Mouse (Mus musculus): Measurements from ENCODE around the gene Ptprm.
A peak's percentile ranks its signal among the peaks of the same experiment; 100 is the strongest.

Gene Ptprm

DNA sequence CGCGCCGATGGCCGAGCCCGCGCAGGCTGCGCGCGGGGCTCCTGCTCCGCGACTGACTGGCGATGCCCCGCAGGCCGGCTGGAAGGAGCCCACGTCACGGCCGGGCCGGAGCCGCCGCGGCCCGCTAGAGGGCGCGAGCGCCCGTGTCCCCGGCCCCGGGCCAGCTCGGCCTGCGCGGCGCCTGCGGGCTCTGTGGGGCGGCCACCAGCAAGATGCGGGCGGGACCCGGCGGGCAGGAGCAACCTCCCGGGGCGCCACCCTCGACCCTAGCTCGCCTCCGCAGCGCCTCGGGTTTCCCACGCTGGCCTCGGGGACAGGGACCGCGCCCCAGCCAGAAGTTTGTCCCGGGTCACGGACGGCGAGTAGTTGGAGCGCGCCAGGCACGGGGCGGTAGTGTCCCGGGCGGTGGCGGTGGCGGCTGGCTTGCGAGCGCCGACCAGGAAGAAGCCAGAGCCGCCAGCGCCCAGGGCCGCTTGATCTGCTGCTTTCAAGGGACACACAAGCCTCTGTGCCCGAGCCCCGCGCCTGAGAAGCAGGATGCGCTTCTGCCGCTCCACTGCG lies at the start of gene Ptprm:
Ptprm (minus strand) TSS at position 7 of the 561 bp plus-strand sequence.
- DNase-seq, result peak; percentile 29 to 79

DNA sequence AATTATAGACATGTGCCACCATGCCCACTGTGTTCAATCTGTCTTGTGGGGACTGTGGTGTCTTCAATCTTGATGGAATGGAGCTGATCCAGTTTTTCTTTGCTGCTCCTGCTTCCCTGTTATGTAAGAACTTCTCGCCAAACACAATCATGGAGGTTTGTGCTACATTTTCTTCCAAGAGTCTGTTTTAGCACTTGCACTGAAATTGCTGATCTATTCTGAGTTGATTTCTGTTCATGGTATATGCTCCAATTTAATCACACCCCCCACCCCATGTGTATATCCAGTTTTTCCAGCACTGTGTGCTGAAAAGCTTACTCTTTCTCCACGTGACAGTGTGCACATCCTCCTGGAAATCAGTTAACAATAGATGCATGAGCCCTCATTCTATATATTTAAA lies 41.9 kb upstream of the Ptprm start:
- no peak for DNase-seq

DNA sequence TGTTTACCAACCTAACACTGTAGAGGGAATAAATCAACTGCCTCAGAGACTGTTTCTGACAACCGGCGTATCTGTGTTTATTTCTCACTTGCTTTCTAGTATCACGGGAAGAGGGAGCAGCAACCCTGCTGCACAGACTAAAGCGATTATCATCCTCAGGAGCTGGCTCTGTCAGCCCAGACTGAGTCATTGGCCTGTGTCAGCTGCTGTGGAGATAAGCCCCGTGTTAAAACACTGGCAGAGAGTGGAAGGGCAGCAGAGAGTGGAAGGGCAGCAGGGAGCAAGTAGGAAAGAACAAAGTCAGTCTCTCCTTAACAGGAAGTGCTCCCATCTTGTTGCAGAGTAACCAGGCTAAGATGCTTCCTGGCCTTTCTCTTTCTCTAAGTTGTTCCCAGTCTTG lies 36.6 kb upstream of the Ptprm start:
- no peak for DNase-seq

DNA sequence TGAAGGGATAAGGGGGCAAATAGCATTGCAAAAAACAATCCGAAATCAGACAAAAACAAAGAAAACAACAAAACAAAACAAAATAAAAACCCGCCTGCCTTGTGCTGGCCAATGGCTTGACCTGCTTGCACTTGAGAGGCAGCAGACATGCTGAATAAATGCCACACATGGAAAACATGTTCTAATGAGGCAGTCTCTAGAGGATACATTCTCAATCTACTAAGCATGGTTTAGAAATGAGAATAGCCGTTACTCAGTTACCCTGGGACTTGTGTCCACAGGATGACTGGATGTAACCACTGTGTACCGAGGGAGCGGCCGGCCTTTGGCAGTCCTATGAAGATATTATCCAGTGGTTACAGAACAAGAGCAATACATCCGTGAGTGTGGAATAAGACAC lies 33.9 kb upstream of the Ptprm start:
- no peak for DNase-seq

DNA sequence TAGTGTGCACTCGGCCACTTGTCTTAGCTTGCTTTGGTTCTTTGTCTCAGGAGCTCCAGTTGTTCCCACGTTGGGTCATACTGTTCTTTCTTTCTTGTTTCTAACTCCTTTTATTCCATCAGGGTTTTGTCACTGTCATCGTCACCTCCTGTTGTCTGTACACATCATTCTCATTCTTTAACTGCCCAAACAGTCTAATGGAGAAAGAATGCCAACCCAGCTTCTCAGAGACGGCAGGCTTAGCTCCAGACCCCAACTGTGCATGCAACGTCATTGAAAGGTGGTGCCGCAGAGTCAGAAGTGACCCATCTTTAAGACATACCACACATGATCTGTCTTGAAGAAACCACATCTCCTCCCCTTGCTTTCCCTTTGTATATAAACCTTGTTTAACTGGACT lies 31.0 kb upstream of the Ptprm start:
- DNase-seq, result no peak

DNA sequence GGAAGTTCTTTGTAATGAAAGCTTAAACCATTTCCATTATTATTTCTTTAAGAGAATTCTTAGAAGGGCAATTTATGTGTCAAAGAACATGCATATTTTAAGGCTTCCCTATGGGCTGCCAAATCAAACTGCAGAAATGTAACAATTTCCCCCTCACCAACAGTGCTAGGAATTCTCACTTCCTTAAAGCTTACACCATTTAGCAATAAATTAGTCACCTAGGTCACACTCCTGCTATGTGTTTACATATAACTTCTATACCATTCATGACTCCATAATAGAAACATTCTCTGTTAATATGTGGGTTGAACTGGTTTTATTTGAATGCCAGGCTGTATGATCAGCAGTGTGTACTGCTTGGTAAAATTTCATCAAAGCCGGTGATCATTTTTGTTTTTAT lies 29.4 kb upstream of the Ptprm start:
- no peak for DNase-seq

DNA sequence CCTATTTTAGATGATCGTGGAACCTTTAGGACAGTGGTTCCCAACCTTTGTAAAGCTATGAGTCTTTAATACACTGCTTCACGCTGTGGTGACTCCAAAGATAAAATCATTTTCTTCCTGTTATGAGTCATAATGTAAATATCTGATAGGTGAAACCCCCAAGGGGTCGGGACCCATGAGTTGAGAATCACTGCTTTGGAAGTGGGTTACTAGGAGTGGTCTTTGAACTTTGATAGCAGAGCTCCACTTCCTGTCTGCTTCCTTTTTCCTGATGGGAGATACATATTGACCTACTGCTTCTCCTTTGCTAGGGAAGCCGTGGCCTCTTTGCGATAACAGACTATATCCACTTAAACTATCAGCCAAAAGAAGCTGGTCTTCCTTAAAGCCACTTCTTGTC lies 27.4 kb upstream of the Ptprm start:
- no peak for DNase-seq

DNA sequence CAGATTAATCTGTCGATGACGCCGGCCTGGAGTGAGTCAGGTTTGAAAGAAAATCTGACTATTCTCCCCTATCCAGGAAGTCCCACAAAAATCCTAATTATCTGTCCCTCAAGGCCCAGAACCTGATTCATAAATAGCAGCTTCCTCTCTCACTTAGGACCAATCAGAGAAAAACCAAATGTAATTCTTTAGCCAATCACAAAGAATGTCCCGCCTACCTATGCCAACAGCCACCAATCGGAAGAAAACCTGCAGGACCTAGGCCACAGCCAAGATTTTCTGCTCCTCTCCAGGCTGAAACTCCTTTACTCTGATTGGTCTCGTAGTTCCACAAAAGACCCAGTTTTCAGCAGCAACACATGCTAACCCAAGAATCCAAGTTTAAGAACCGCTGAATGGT lies 13.6 kb upstream of the Ptprm start:
- DNase-seq, result no peak

DNA sequence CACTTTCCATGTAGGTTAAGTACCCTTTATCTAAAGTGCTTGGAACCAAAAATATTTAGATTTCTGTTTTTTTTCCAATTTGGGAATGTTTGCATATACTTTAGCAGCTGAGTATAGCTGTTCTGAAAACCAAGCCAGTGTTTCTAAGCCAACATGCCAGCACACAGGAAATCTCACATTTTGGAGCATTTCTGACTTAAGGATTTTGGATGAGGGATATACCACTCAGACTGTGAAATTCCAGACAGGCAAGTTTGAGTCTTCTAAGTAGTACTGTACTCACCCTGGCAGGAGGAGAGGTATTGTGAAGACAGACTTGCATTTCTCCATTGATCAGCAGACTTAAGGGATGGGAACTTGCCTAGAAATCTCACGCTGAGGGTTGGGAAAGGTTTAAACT lies 10.2 kb upstream of the Ptprm start:
- DNase-seq, result no peak

DNA sequence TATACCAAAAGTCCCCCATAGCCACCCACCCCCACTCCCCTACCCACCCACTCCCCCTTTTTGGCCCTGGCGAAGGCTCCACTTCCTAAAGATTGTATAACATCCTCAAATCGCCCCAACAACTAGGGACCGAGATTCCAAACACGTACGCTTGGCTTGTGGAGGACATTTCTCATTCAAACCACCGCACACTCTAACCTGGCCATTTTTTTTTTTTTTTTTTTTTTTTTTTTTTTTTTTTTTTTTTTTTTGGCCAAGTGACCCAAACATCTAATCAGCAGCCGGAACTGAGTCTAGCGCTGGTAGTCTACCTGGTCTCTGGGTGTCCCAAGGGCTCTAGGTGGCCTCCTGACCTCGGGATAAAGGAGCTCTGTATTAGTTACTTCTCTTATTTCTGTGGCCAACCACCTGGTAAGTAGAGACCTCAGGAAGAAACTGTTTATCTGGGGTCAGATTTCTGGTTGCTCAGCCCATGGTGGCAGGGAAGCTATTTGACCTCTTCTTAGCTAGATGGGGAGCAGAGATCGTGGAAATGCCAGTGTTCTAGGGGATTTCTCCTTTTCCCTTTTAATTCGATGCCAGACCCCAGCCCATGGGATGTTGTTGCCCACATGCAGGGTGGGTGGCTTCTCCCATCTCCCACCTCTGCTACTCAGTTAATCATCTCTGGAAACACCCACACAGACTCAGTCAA lies 9.3 kb upstream of the Ptprm start:
- no peak for DNase-seq

DNA sequence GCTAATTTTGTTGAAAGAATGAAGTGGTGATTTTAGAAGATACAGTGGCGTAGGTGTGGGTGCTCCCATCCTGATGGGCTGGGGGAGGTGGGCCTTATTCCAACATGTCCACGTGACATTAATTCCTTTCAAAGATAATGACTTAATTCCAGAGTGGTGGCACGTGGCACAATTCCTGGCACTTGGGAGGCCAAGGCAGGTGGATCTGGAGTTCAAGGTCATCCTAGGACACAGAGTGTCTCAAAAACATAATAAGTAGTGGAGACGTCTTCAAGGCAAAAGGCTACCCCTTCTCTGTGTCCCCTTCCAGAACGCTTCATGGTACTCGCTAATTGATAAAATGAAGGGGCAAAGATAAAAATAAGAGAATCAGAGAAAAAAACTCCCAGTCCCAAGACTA lies 7.9 kb upstream of the Ptprm start:
- no peak for DNase-seq

DNA sequence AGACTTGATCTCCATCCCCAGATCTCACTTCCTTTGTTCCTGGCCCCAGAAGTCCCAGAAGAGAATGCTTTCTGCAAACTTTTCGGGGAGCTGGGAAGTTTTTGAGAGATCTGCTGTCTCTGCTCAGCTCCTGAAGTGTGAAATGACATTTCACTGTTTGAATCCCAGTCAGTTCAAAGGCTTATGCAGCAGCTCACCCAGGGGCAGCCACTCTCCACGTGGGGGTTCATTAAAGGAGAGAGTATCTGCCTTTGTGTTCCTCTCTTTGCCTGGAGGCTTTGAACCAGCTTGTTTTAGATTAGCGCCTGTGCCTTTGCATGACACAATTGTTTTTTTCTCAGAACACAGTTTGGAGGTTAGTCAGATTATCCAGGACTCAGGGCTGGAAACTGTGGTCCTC lies 6.3 kb upstream of the Ptprm start:
- DNase-seq, result no peak

DNA sequence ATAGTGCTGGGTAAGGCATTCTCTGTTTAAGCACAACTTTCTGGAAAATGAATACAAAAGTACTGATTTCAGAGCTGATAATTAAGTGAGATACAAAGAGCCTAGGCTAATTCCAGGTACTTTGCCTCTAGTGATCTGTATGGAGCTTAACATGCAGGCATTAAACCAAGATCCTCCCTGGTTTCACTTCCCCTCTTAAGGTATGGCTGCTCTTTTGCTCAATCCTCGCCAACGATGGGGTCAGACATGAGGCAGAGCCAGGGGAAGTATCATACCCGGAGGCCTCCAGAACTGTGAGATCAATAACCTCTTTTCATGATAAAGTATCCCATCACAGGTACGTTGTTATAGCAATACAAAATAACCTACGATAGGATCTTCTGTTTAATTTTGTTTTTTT lies 5.3 kb upstream of the Ptprm start:
- DNase-seq, result no peak

DNA sequence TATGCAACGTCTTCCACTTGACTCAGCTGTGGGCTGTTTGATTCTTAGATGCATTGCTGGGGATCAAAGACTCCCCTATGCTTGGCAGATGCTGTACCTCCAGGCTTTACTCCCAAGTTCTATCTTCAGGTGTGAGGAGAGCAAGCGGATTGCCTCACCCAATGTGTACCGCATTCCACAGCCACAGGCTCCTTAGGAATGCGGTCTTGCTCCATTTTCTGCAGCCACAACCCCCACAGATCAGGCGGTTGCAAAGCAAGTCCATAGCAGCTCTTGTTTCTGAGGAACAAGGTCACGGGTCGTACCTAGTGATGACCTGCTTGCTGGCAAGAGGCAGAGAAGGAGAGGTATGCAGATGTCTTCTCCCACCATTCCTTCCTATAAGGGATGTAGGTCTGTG lies 4.3 kb upstream of the Ptprm start:
- DNase-seq, result no peak

DNA sequence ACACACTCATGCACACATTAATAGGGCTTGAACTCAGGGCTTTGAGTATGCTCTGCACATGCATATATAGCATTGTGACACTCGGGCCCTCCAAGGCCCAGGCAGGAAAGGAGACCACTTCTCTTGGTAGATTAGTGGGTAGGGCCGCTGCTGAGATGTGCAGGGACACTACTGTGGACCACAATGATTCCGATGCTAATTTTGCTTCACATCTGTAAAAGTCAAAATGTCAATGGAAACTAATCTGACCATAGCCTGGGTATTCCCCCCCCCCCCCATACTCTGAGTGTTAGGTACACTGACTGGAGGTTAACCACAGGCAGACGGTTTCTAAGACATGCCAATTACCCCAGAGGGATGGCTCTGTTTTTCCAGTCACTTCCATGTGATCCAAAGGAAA lies 2.9 kb upstream of the Ptprm start:
- no peak for DNase-seq

DNA sequence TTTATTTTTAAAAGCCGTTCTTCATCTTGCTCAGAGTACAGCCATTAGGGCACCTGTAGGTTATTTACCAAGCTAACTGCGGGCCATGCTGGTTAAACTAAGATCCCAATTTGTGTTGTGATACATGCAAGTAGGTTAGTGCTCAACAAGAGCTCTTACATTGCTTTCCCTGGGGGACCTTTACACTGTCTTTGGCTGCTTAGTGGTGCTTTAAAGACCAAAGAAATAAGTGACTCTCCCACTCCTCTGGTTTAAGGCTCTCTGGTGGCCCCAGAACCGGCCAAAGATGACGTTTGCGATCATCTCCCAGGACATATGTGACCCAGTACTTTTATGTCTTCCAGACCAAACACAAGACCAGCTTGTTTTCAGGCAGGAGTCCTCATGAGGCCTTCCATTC lies 994 bp upstream of the Ptprm start:
- no peak for DNase-seq

DNA sequence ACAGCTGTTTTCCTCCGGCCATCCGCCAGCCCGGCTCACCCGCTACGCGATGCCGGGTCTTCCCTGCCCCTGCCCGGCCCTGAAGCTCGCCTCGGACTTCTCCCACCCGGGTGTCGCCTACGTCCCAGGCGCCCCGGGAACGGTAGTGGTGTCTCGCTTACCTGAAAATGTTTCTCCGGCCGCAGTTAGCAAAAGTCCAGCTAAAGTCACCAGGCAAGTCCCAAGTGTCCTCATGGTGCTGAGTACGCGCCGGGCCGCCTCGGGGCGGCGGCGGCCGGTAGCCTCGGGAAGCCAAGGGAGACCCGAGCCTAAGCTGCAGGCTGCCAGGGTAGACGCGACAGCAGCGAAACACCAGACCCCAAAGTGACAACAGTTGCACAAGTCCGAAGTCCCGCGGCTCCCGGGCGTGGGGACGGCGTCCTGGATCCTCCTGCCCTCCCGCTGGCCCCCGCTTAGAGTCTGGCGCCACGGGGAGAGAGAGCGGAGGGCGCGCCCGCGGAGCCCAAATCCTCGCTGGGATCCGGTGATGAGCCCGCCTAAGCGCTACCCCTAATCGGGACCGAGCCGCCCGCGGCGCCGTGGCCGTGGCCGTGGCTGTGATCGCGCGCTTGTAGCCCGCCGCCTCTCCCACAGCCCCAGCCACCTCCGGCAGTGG lies 334 bp downstream of the Ptprm start:
- DNase-seq, result peak; percentile 10 to 16

DNA sequence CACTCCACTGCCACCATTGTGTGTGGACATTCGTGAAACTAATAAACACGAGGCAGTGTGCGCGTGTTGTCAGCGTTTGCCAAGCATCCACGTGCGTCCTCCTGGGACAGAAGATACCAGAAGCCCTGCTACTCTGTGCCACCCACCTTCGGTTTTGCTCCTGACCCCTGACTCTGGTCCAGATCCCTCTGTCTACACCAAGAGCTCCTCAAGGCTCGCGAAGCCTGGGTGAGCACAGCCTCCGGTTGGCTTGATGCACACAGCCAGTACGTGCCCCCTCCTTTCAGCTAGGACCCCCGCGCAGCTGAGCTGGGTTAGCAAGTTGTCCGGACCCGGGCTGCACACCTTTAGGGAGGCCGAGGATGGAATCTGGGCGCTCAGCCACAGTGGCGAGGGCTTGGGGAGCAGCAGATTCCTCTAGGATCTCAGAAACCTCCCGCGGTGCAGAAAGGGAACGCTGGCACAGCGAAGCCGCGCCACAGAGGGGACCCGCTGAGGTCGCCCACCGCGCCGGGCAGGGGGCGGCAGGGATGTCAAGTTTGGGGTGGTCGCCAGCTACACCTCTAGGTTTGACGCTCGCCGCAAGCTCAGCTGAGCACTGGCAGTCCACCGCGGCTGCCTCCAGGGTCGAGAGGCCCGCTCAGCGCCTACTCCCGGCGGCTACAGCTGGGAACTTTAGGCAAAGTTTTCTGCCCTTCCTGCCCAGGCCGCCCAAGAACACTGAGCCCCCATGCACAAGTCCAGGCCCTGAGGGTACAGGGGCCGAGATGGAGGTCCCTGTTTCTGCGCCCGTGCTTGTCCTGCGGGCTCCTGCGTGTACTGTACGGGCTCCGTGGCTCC lies 1.1 kb downstream of the Ptprm start:
- peak; percentile 9 to 15 for DNase-seq

DNA sequence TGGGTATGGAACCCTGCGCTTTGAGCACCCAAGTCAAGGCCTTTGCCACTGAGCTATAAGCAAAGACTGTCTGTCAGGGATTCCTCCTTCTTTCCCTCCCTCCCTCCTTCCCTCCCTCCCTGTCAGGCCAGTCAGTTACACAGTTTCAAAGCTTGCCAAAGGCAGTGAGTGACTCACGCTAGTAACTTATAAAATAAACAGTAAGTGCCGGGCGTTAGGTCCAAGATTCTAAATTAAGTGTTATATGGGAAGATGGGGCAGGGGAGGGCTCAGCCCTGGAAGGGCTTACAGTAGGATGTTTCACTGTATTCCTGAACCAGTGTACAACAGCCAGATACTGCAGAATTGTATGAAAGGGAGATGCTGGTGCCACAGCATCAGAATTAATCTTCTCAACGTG lies 2.8 kb downstream of the Ptprm start:
- no peak for DNase-seq

DNA sequence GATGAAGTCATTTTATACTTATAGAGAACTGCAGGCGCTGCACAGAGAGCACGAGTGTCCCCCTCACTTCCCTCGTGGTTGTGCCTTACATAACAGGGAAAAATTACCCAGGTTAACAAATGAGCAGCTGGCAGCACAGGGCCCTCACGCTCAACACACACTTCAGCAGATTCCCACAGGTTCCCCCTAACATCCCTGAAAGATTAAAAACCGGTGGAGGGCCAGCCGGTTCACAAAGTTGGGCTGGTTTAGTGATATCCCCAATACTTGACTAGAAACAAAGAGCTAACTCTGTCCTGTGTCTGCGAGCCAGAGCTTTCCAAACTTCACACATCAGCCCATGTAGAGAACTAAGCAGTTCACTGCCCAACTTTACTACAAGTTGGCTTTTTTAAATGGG lies 3.7 kb downstream of the Ptprm start:
- DNase-seq, result no peak

DNA sequence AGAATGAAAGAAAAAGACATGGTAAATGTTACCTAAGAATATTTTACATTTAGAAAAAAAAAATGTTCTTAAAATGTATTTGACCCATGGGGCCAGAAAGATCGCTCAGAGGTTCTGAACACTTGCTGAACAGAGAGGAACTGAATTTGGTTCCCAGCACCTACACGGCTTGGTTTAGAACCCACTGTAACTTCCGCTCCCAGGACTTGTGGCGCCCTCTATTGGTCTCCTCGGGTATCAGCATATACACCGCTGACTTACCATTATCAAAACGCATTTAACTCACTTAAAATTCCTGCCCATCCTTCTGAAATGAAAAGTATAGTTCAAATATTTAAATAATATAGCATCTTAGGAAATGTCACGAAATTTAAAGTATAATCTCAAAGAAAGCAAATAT lies 4.7 kb downstream of the Ptprm start:
- DNase-seq, result no peak

DNA sequence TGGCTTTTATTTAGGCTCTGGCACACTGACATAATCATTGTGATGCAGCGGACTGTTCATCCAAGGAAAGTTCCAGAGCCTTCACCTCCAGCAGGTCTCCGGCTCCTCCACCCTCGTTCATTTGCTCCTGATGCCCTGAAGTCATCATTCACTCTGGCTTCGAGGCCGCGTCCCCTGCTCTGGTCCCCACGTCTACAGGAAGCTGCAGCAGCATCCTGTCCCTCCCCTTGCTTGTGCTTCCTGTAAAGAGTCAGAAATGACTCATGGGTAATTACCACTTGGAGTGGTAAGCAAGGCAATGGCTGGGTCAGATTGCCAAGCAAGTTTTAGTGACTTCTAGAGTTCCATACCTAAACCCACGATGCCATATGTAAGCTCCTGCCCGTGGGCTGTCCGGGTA lies 7.3 kb downstream of the Ptprm start:
- DNase-seq, result no peak

DNA sequence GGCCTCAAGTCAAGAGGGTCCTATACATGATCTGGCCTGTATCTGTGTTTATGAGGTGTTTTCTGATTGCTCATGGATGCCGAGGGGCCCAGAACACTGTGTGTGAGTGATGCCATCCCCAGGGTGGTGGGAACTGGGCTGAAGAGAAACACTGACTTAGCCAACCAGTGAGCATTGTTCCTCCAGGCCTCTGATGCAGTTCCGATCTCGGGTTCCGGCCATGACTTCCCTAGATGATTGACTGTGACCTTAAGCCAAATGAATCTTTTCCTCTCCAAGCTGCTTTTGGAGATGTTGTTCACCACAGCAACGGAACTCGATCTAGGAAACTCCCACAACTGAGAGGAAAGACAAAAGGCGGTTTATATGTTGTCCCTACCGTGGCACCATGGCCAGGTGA lies 9.1 kb downstream of the Ptprm start:
- no peak for DNase-seq

DNA sequence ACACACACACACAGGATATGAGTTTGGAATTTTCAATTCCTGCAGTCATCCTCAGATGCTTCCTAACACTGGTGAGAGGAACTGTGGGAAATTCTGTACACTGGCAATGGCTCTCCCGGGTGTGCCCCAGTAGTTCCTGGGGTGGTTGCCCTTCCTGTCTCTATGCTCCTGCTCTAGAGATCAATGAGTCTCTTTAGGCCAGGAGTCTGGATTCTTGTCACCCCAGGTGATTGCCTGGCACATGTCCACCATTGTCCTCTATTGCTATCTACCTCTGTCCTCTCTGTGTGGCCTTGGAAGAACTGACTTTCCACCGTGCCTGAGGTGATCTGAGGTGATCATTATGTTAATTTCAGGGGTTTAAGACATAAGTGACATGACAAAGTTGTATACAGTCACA lies 10.8 kb downstream of the Ptprm start:
- no peak for DNase-seq
